Mouse (Mus musculus) T-cell, adult 2 months (primary cell): ENCODE data around the gene Zfp36.

Experiments used
- DNase-seq: peaks from one replicate; pipeline ENCODE4 v3.0.0; 2022; ENCODE audit warnings: low spot score

Zfp36 gene

DNA sequence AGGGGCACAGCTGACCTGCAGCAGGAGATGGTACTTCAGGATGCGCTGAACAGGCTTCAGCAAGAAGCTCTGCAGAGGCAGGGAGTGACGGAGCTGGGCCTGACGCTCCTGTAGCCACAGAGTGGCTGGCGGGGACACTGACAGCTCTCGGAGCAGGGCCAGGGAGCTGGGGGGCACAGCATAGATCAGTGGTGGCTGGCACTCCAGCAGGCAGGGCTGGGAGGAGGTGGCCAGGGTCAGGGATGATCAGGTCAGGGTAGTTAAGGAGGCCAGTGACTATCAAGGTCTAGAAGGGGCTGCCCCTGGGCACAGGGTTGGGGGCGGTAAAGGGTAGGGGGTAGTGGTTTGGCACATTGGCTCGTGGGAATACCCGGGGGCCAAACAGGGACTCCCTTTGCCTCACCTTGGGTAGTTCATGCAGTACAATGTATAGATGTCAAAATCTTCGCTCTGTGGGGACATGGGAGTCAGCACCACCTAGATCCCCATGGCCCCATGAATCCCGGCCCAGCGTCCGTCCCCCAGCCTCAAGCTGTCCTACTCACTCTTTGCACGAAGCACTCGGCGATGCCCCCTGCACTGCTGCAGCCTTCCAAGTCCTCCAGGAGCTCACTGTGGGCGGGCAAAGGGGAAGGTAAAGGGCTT is 11.7 kb downstream of the Zfp36 start:
- no peak for DNase-seq

DNA sequence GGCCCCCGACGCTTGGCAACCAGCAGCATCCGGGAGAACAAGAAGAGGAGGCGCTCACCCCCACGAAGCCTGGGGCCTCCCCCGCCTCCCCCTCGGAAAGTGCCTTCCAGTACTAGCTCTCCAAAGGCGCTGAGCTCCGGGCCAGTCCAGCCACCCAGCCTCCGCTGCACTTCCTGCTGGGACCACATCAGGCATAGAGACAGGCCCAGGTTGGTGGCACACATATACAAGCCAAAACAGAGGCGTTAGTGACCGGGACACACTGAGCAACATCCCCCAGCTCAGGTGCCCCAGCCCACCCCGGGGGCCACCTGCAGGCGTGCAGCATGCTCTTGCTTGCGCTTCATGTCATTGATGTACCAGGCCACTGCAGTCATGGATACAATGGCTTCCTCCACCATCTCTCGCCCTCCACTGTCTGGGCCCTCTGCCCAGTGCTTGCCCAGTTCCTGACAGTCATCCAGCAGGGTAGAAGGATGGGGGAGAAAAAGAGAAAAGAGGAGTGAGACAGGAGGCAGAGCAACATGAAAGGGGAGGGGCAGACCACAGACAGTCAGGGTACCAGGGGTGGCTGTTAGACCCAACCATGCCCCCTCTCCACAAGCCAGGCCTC is 12.3 kb downstream of the Zfp36 start:
- no peak for DNase-seq

DNA sequence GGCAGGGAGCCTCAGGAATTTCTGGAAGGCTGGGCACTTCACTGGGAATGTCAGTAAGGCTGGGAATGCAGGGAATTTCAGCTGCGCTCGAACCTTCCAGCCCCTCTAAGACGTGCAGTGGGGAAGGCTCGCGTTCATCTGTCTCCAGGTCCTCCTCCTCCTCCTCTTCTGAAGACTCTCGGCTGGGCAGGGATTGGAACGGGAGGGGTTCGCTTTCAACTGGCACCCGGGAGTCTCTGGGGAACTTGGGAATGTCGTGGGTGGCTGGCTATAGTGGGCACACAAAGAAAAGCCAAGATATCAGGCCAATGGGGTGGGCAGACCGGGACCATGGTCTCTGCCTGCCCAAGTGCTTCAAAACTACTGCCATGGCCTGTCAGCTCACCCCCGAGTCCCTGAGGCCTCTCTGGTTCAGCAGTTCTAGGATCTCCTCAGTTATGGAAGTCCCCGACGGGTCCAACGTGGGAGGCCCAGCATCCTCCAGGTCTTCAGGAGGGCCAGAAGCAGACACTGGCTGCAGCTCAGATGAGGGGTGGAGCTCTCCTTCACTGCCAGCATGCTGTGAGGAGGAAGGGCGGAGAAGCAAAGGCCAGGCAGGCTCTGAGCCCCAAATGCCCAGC is 17.5 kb downstream of the Zfp36 start:
- DNase-seq = no peak

DNA sequence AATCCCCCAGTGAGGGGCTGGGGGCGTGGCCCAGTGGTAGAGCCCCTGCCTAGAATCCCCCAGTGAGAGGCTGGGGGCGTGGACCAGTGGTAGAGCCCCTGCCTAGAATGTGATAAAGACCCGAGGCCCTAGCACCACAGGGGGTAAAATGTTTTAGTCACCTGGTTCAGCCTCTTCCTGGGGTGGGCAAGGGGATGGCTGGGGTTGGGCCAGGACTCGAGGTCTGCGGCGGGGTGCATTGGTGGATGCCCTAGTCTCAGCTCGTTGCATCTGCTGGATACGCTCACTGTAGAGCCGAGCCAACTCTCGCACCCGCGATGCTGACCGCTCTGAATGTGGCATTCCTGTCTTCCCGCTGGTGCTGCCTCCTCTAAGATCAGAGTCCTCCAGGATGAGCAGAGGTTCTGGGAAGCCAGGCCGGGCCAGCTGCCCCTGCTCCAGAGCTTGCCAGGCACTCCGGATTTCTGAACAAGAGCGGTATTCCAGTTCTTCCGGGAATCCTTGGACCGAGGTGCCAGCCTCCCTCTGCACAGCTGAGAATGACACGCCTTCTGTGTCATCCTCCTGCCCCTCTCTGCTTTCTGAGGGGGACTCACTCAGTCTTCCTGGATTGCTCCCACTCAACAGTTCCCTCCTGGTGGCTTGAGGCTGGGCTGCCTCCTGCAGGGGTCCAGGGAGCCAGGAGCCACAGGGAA is 18.3 kb downstream of the Zfp36 start:
- DNase-seq = no peak

DNA sequence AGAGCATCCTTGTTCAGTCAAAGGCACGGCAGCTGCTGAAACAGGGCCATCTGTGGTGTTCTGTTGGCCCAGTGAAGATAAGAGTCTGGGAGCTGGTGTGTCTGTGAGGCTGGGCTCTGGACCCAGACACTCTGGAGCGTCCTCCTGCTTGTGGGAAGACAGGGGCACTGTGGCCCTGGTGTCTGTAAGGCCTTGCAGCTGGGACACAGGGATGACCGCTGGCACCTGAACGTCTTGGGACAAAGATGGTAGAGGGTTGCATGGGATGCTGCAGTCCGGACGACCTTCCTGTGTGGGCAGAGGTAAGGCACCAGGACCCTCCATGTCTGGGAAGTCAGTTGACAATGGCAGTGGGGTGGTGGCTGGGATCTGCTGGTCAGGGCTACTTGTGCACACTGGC is 19.8 kb downstream of the Zfp36 start:
- no peak for DNase-seq

DNA sequence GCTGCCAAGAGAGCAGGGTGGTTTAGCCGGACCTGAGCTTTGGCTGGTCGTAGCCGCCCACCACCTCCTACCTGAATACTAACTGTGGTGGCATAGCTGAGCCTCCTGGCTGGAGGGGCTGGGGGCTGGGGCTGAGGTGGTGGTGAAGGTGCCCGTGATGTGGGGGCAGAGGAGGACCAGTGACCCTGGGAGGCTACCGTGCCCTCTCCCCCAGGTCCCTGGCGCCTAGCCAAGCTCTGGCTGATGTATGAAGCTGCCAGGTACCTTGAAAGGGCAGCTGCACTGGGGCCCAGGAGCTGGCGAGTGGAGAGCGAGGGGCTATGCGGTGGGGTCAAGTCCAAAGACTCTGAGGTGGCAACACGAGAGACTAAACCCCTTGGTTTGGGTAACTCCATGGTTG is 20.2 kb downstream of the Zfp36 start:
- no peak for DNase-seq

DNA sequence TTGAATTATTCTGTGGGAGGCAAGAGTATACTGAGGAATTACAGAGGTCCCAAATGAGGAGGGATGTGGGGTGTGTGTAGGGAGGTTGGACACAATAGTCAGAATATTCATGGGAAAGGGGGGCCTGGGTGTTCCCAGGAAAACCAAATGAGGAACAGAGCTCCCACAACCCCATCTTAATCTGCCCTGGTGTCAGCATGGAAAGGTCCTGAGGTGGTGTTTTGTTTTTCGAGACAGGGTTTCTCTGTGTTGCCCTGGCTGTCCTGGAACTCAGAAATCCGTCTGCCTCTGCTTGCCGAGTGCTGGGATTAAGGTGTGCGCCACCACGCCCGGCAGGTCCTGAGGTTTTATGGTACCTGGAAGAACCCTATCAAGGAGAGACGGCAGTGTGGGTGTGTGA is 21.6 kb downstream of the Zfp36 start:
- no peak for DNase-seq

DNA sequence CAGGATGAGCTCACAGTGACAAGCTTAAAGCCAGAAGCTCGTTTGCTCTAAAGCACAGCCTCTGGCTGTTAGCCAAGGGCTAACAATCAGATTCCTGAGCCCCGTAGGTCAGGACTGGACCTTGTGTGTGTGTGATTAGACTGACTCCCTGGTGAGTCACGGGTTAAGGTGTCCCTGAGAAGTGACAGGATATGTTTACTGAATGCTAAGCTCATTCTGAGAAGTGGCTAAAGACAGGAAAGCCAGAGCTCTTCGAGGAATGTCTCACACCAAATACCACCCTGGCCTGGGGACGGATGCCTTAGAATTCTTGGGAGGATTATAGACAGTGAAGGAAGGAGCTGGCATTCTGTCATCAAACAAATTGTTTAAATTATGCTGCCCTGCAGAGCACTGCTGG is 22.1 kb downstream of the Zfp36 start:
- no peak for DNase-seq

DNA sequence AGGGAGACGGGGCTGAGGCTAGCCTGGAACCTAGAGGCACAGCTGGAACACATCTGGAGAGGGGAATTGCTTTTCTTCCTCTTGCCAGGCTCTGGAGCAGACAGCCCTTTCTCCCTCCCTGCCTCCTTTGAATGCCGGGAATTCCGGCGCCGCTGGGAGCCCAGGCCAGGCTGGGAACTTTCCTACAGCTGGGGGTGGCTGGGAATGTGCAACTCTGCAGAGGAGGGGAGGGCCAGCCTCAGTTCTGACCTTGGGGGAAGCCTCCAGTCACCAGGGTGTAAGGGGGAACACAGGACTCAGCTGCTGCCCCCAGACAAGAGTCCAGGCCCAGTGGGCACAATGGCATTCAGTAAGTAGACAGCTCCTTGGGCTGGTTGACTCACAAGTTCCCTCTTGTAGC is 23.1 kb downstream of the Zfp36 start:
- no peak for DNase-seq

DNA sequence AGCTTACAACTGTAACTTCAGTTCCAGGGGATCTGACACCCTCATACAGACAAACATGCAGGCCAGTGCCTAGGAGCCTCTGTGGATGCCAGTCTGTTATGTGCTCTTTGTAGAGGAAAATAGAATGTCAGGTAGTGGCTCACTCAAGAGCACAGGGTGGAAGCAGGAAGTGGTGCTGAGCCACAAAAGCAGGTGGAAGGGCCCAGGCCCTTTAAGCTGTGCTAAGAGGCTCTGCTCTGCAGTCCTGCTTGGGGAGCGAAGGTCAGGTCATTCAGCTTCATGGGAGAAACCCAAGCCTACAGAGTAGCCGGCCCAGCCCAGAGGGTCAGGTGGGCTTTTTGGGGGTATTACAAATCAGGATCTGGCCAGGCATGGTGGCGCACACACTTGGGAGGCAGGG is 24.8 kb downstream of the Zfp36 start:
- DNase-seq = peak; percentile 78

DNA sequence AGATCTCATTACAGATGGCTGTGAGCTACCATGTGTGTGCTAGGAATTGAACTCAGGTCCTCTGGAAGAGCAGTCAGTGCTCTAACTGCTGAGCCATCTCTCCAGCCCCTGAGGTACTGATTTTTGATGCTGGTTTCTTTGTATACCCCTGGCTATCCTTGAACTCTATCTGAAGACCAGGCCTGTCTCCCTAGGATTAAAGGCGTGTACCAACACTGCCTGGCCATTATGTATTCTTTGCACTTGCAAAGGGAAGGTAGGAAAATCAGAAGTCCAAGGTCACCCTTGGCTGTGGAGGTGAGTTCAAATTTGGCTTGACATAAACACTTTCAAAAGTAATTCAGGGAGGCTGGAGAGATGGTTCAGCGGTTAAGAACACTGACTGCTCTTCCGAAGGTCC is 25.5 kb downstream of the Zfp36 start:
- no peak for DNase-seq

DNA sequence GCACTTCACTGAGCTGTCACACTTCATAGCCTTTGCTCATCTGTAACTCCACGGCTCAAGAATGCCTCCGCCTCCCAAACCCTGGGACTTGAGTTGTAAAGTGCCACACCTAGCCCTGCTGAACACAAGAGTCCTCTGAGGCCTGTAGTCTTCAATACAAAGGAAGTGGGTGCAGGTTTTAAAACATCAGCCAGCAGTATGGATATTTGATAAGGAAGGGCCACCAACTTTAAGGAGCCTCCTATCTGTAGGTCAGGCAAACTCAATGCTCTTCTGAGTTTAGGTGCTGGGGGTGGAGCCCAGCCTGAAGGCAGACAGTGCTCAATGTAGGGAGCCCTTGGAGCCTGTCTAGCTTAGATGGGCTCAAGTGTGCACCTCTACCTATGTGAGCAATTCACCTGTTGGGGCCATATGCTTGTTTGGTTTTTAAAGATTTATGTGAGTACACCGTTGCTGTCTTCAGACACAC is 25.9 kb downstream of the Zfp36 start:
- DNase-seq = no peak

DNA sequence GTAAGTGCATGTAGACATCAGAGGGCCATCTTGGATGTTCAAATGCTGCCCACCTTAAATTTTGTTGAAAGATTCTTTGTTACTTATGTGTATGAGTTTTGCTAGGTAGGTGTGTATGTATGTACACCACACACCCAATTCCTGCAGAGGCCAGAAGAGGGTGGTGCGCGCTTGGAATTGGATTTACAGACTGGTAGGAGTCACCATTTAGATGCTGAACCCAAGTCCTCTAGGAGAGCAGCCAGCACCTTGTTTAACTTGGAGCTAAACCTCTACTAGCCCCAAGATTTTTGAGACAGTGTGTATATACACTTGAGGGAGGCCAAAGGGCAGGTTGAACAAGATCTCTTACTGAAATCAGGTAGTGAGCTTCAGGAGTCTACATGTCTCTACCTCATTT is 26.8 kb downstream of the Zfp36 start:
- peak; percentile 26 for DNase-seq

DNA sequence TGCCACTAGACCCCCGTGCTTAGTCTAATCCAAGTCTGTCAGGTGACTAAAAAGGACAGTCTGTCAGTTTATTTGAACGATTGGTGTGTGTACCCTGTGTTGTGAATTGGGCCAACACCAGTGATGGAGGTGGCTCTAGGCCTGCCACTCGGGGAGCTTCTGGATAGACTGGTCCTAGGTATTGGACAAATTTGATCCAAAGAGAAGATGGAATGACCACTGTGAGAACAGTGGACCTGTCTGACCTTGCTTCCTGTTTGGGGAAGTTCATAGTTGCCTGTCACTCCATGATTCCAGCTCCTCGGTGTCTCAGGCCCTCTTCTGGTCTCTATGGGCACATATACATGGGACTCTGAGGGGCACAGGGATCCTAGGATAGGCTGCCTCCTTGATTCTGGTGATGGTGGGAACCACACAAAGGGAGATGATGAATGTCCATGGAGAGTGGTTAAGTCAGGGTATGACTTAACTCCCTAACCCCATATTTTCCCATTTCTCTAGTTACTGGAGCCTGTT is 28.3 kb downstream of the Zfp36 start:
- DNase-seq = no peak

DNA sequence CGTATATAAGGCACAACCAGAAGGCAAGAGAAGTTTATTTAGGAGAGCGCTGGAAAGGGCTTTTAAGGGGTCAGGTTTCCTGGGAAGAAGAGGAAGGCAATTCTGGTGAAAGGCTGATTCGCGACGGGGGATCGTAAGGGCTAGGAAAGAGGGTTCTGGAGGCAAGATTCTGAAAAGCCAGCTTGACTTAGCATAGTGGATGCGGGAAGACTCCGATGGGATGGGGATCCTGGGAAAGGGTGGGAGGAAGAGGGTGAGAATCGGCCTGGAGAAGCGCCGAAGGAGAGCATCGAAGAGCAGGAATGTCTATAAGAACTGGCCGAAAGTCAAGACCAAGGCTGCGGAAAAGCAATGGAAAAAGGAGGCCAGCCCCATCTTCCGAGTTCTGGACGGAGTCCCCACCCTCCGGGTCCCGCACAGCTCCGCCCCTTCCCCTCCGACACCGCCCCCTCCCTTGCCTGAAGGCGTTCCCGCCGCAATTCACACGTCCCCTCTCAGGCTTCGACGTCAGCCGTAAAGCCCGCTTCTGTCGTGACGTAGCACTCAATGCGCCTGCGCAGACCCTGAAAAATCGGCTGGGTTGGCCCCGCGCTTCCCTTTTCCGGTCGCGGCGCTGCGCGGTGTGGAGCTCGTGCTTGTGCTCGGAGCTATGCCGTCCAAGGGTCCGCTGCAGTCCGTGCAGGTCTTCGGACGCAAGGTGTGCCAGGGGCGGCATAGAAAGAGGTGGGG is 29.7 kb downstream of the Zfp36 start, which contains the start of gene Rps16:
Rps16 (plus strand) TSS at position 498 of the 729 bp plus-strand sequence.
- DNase-seq = peak; percentile 97

DNA sequence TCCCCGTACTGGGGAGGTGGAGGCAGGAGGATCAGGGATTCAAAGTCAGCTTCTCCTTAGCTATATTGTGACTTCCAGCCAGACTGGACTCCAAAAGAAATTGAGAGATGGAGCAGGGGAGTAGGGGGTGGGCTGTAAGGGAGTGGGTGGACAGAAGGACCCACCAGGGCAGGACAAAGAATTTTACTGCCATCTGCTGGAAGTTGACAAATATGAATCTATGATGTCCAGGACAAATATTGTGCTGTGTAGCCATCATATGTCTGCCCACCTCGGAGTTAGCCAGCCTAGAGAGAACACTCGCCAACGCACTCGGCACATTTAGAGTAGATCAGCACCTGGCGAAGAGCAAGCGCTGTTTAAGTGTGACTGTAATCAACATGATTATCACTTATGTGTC is 31.5 kb downstream of the Zfp36 start:
- no peak for DNase-seq

DNA sequence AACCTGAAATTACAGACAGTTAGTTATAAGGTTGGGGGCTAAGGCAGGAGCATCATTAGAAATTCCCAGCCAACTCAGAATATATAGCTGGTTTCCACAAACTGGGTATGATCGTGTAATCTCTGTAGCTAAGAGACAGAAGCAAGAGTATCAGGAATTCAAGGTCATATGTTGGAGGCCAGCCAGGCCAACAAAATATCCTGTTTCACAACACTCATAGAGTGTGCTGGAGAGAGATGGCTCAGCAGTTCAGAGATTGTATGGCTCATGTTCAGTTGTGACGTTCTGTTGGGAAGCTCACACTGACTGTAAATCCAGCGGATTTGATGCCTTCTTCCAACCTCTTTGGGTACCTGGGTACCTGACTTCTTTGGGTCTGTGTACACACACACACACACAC is 32.3 kb downstream of the Zfp36 start:
- DNase-seq = no peak

DNA sequence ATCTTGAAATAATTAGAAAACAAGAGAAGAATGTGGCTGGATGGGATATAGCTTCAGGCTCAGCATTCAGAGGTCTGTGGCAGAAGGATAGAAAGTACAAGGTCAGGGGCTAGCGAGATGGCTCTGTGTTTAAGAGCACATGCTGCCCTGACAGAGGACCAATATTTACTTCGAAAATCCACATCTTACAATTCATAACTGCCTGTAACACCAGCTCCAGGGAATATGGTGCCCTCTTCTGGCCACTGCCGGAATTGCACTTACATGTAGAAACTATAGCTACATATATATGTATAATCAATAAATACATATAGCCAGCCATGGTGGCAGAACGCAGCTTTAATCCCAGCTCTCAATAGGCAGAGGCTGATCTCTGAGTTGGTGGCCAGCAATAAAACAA is 35.4 kb downstream of the Zfp36 start:
- DNase-seq = peak; percentile 65

DNA sequence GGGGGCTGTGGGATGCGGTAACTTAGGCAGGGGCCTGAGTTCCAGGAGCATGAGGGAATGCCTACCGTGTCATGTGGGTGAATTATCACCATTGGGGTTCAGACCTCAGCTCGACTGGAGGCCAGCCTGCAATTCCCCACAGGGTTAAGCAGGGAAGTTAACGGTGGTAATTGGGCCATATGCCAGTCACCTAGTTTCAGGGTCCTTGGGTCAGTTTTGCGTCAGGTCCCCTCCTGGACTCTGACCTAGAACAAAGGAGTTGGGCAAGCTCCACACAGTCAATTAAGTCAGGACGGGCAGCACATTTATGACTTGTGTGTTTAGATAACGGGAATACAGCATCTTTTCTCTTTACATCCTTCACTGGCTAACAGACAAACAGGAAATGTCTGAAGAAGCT is 38.7 kb downstream of the Zfp36 start:
- no peak for DNase-seq

DNA sequence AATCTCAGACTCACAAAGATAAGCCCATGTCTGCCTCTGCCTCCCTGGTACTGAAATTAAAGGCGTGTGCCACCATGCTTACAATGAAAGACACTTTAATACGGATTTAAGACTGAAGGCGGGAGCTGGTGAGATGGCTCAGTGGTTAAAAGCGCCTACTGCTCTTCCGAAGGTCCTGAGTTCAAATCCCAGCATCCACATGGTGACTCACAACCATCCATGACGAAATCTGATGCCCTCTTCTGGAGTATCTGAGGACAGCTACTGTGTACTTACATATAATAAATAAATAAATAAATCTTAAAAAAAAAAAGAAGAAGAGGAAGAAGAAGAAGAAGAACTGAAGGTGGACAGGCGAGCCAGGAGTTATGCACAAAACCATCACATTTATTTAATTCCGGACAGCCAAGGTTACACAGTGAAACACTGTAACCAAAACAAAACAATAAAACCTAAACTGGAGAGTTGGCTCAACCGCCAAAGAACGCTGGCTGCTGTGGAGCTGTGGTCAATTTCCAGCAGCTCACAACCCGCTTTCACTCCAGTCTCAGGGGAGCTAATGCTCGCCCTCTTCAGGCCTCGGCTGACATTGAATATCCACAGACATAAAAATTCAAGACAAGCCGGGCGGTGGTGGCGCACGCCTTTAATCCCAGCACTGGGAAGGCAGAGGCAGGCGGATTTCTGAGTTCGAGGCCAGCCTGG is 40.7 kb downstream of the Zfp36 start:
- DNase-seq = peak; percentile 70
